In genomic region chr19:41912121-41913080, GRCm38 (mm10) we compare ENCODE assay signal across 8 mouse cellular contexts. TPM values are rescaled to one million over a fixed set of nuclear protein-coding genes. Genes with fewer than 3 reads are reported as not detected.
A peak's percentile ranks its signal among the peaks of the same experiment; 100 is the strongest.
DNase-seq lines count a peak whose midpoint lies in the region; ATAC-seq and TF ChIP-seq lines count a peak whose summit lies in the region.

No protein-coding gene starts in this region.

- peak; percentile 76 for DNase-seq in adrenal gland, postnatal 10 days
- peak; percentile 65 for DNase-seq in kidney, postnatal 10 days
- peak; percentile 37 for DNase-seq in retina, embryonic 14.5 days (ENCODE audit: low spot score)
- DNase-seq in c-Kit-positive CD71-positive TER-119-positive erythroid progenitor cells, embryonic 14.5 days (ENCODE audit: low spot score) = no peak

- no peaks in the 10 kb centered on the region for H3K9me3 ChIP-seq in E14TG2a.4 (ENCODE audit: low read length)
- H3K9me3 ChIP-seq in embryonic facial prominence, embryonic 12.5 days = no peaks in the 10 kb centered on the region
- H3K9me3 ChIP-seq in heart, embryonic 15.5 days (replicated peaks) = no peaks in the 10 kb centered on the region
- no peaks in the 10 kb centered on the region for H3K9me3 ChIP-seq in lung, embryonic 15.5 days

- under 1% methylated on average over 53 of the region's 53 CpGs for WGBS in embryonic facial prominence, embryonic 12.5 days
- under 1% methylated on average over 53 of the region's 53 CpGs for WGBS in heart, embryonic 15.5 days
- under 1% methylated on average over 53 of the region's 53 CpGs for WGBS in lung, embryonic 15.5 days

- H3K9ac ChIP-seq in embryonic facial prominence, embryonic 12.5 days = peak overlapping the region; percentile 85
- peak overlapping the region; percentile 98 for H3K9ac ChIP-seq in heart, embryonic 15.5 days
- peak overlapping the region; percentile 90 for H3K9ac ChIP-seq in lung, embryonic 15.5 days

- ATAC-seq in embryonic facial prominence, embryonic 12.5 days (ENCODE audit: insufficient number of reproducible peaks, insufficient read depth, low FRiP score, low TSS enrichment) = peak; percentile 60; the same call in 1 of the 2 replicates
- ATAC-seq in heart, embryonic 15.5 days (replicated peaks; ENCODE audit: insufficient number of reproducible peaks, insufficient read depth, low FRiP score, low read depth) = peak; percentile 51
- peak; percentile 65 for ATAC-seq in lung, embryonic 15.5 days (ENCODE audit: borderline replicate concordance, extremely low read depth, low FRiP score, low TSS enrichment)

- peaks cover under 1% of the 10 kb centered on the region; the same call in 1 of the 2 replicates for H3K27me3 ChIP-seq in E14TG2a.4 (ENCODE audit: insufficient read depth, low read length)
- H3K27me3 ChIP-seq in embryonic facial prominence, embryonic 12.5 days = no peaks in the 10 kb centered on the region
- no peaks in the 10 kb centered on the region for H3K27me3 ChIP-seq in heart, embryonic 15.5 days
- H3K27me3 ChIP-seq in lung, embryonic 15.5 days = no peaks in the 10 kb centered on the region

- H3K4me2 ChIP-seq in embryonic facial prominence, embryonic 12.5 days (replicated peaks) = peak overlapping the region; percentile 78
- peak overlapping the region; percentile 75 for H3K4me2 ChIP-seq in heart, embryonic 15.5 days
- peak overlapping the region; percentile 80 for H3K4me2 ChIP-seq in lung, embryonic 15.5 days

- H3K4me3 ChIP-seq in E14TG2a.4 (replicated peaks; ENCODE audit: low read length) = peak overlapping the region; percentile 100
- peak overlapping the region; percentile 76 for H3K4me3 ChIP-seq in embryonic facial prominence, embryonic 12.5 days
- H3K4me3 ChIP-seq in heart, embryonic 15.5 days = peak overlapping the region; percentile 98
- H3K4me3 ChIP-seq in lung, embryonic 15.5 days = peak overlapping the region; percentile 87

- peak overlapping the region; percentile 91 for H3K27ac ChIP-seq in embryonic facial prominence, embryonic 12.5 days
- peak overlapping the region; percentile 97 for H3K27ac ChIP-seq in heart, embryonic 15.5 days
- H3K27ac ChIP-seq in lung, embryonic 15.5 days = peak overlapping the region; percentile 96

- peaks cover 47% of the 10 kb centered on the region for H3K4me1 ChIP-seq in E14TG2a.4 (replicated peaks; ENCODE audit: low read depth, low read length)
- peaks cover 15% of the 10 kb centered on the region for H3K4me1 ChIP-seq in embryonic facial prominence, embryonic 12.5 days
- H3K4me1 ChIP-seq in heart, embryonic 15.5 days (replicated peaks) = peaks cover 21% of the 10 kb centered on the region
- H3K4me1 ChIP-seq in lung, embryonic 15.5 days = peaks cover 34% of the 10 kb centered on the region

- no peak for TF ChIP-seq CTCF in E14TG2a.4 (conservative IDR thresholded peaks at IDR 0.05; ENCODE audit: low read length)

- peaks cover 49% of the 10 kb centered on the region for H3K36me3 ChIP-seq in E14TG2a.4 (ENCODE audit: insufficient read depth, low read length)
- H3K36me3 ChIP-seq in embryonic facial prominence, embryonic 12.5 days = peaks cover 17% of the 10 kb centered on the region
- peaks cover 25% of the 10 kb centered on the region for H3K36me3 ChIP-seq in heart, embryonic 15.5 days
- peaks cover 21% of the 10 kb centered on the region for H3K36me3 ChIP-seq in lung, embryonic 15.5 days

RNA-seq across cellular contexts. Expression of gene Pgam1, which starts 0.7 kb away (rescaled TPM):
- 100 to 1,000 TPM; 536 to 564 TPM for total RNA-seq in adrenal gland, postnatal 10 days (2021)
- 595 TPM in 2 replicates for polyA plus RNA-seq in embryonic facial prominence, embryonic 12.5 days (2016; fragmentation: Nextera tagmentation; extraction: Ambion mirVana)
- polyA plus RNA-seq in heart, embryonic 15.5 days (2015; fragmentation: Nextera tagmentation; extraction: Ambion mirVana) = 666 and 693 TPM in 2 replicates
- polyA plus RNA-seq in lung, embryonic 15.5 days (2015; fragmentation: Nextera tagmentation; extraction: Ambion mirVana) = 619 and 635 TPM in 2 replicates

RNA-seq across cellular contexts. Expression of gene Rrp12, which starts 16.4 kb away (rescaled TPM):
- 10 to 100 TPM; 12.6 to 12.8 TPM for total RNA-seq in adrenal gland, postnatal 10 days (2021)
- polyA plus RNA-seq in embryonic facial prominence, embryonic 12.5 days (2016; fragmentation: Nextera tagmentation; extraction: Ambion mirVana) = 23.5 and 24.0 TPM in 2 replicates
- polyA plus RNA-seq in heart, embryonic 15.5 days (2015; fragmentation: Nextera tagmentation; extraction: Ambion mirVana) = 7.4 and 10.1 TPM in 2 replicates
- polyA plus RNA-seq in lung, embryonic 15.5 days (2015; fragmentation: Nextera tagmentation; extraction: Ambion mirVana) = 13.7 and 13.8 TPM in 2 replicates

RNA-seq across cellular contexts. Expression of gene Exosc1, which starts 20.8 kb away (rescaled TPM):
- 10 to 100 TPM; 24.3 to 25.5 TPM for total RNA-seq in adrenal gland, postnatal 10 days (2021)
- 76.7 and 81.5 TPM in 2 replicates for polyA plus RNA-seq in embryonic facial prominence, embryonic 12.5 days (2016; fragmentation: Nextera tagmentation; extraction: Ambion mirVana)
- 39.3 and 46.9 TPM in 2 replicates for polyA plus RNA-seq in heart, embryonic 15.5 days (2015; fragmentation: Nextera tagmentation; extraction: Ambion mirVana)
- 71.4 and 72.6 TPM in 2 replicates for polyA plus RNA-seq in lung, embryonic 15.5 days (2015; fragmentation: Nextera tagmentation; extraction: Ambion mirVana)

RNA-seq across cellular contexts. Expression of gene Zdhhc16, which starts 20.9 kb away (rescaled TPM):
- total RNA-seq in adrenal gland, postnatal 10 days (2021) = 10 to 100 TPM; 30.7 to 36.7 TPM
- 93.0 and 94.2 TPM in 2 replicates for polyA plus RNA-seq in embryonic facial prominence, embryonic 12.5 days (2016; fragmentation: Nextera tagmentation; extraction: Ambion mirVana)
- polyA plus RNA-seq in heart, embryonic 15.5 days (2015; fragmentation: Nextera tagmentation; extraction: Ambion mirVana) = 46.5 and 62.7 TPM in 2 replicates
- 88.1 and 96.2 TPM in 2 replicates for polyA plus RNA-seq in lung, embryonic 15.5 days (2015; fragmentation: Nextera tagmentation; extraction: Ambion mirVana)
